Mouse (Mus musculus) Muller cell, postnatal 12 days (primary cell): ENCODE results near the gene Adcy4.

ENCODE experiments used
- DNase-seq: peaks from one replicate; pipeline ENCODE4 v3.0.0-alpha.2; 2015; ENCODE audit errors: inconsistent ontology term

The Adcy4 gene

GRCm38 (mm10) chr14:55783958-55784235 lies at the start of gene Adcy4:
TSS of gene Adcy4 (minus strand) at chr14:55784095.
- DNase-seq: no peak

DNA sequence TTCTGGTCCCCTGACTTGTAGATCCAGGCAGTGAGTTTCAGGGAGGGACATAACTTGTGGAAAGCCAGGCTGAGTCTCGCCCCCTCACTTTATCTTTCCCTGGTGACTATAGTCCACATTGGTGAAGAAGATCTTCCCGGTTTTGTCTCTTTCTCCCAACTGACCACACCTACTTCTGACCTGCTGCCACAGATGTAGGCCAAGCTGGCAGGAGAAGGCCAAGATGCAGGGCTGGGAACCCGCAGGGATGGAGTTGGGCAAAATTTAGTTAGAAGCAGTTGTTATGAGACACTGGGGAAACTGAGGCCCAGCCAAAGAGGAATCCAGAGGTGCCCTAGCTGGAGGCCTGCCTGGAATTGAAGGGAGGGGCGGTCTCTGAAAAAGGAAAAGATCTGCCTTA lies 49.2 kb upstream of the Adcy4 start:
- no peak for DNase-seq

DNA sequence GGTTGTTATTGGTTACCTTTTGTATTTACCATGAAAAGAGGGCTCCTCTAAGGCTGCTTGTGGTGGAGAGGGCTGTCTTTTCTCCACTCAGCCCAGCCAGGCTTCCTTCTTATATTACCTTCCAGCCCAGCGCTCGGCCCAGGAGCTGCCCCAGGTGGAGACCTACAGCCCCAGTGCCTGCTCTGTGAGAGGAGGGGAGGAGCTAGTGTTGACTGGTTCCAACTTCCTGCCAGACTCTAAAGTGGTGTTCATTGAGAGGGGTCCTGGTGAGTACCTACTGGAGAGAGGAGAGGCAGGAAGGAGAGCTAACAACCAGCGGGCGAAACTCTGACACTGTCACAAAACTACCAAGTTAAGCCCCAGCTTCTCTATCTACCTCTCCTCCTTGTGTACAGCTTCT lies 46.4 kb upstream of the Adcy4 start:
- DNase-seq: no peak

GRCm38 (mm10) chr14:55829854-55830253 lies 46.0 kb upstream of the Adcy4 start:
- no peak for DNase-seq

GRCm38 (mm10) chr14:55828716-55829263 lies 44.9 kb upstream of the Adcy4 start:
- no peak for DNase-seq

DNA sequence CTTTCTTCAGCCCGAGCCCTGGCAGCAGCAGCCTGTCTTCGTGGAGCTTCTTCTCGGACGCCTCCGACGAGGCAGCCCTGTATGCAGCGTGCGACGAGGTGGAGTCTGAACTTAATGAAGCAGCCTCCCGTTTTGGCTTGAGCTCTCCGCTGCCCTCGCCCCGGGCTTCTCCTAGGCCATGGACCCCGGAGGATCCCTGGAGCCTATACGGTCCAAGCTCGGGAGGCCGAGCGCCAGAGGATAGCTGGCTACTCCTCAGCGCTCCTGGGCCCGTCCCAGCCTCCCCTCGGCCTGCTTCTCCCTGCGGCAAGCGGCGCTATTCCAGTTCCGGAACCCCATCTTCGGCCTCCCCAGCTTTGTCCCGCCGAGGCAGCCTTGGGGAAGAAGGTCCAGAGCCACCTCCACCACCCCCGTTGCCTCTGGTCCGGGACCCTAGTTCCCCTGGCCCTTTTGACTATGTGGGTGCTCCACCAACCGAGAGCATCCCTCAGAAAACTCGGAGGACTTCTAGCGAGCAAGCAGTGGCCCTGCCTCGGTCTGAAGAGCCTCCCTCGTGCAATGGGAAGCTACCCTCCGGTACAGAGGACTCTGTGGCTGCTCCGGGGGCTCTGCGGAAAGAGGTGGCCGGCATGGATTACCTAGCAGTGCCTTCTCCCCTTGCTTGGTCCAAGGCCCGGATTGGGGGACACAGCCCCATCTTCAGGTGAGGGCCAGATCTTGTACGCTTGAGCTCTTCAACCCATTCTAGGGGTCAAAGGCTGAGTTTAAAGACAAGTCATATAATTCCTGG lies 42.9 kb upstream of the Adcy4 start:
- DNase-seq: no peak

DNA sequence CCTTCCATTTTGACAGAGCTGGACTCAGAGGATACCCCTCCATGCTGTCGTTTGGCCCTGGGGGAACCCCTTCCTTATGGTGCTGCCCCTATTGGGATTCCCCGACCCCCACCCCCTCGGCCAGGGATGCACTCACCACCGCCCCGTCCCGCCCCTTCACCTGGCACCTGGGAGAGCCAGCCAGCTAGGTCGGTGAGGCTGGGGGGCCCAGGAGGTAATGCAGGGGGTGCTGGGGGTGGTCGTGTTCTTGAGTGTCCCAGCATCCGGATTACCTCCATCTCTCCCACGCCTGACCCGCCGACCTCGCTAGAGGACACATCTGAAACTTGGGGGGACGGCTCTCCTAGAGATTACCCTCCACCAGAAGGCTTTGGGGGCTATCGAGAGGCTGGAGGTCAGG lies 42.2 kb upstream of the Adcy4 start:
- DNase-seq: no peak

- peak; percentile 62 for DNase-seq
Observed at GRCm38 (mm10) chr14:55825216-55826051, 41.5 kb upstream of the Adcy4 start.

DNA sequence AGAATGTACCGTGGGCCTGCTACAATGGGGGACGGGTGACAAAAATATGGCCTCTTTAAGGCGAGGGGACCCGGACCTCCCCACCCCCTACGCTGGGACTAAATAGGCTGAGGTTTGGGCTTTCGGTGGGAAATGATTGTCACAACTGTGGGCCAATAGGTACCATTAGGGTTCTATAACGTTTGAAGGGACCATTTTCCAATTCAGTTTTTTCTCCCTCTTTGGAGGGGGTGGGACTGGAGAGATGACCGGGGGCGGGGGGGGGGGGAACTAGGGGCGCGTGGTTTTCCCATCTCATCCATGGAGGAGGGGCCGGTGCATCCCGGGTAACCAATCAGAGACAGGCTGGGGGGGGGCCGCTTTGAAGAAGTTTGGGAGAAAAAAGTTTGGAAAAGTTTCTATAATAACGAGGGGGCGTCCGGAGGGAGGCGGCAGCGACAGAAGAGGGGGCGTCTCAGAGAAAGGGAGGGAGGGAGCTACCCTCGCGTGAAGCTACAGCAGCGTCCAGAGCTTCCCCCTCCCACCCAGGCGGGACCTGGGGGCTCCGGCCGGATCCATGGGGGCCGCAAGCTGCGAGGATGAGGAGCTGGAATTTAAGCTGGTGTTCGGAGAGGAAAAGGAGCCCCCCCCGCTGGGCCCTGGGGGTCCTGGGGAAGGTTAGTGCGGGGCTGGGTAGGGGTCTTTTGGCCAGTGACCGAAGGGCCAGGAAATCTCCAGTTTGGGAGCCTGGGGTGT lies 40.8 kb upstream of the Adcy4 start:
- DNase-seq: peak; percentile 56

- DNase-seq: peak; percentile 55
Observed at GRCm38 (mm10) chr14:55824001-55824480, 40.1 kb upstream of the Adcy4 start.

GRCm38 (mm10) chr14:55822991-55823762 lies 39.3 kb upstream of the Adcy4 start, which contains the start of gene Nfatc4:
TSS of gene Nfatc4 (plus strand) at chr14:55823144.
- DNase-seq: peak; percentile 87

DNA sequence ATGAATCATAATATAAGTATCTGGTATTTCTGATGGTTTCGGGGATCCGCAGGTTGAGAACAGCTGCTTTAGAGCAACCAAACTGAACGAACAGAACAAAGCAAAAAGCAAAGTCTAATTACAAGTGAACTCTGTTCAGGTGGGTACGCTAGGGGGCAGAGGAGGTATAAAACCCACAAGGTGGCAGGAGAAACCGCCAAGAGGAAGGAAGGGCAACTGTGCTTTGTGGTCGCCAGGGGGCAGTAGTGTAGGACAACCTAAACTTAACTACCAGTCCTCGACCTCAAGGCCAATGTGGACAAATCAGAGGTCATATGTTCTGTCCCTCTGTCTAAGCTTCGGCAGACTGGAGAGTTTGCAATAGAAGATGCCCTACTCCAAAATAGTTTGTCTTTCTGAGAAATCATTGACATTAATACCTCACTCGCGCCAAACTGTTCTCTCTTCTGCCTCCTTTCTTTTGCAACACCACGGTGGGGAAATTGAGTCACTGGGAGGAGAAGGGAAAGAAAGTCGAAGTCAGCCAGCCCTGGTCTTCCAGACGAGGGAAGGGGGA lies 38.6 kb upstream of the Adcy4 start:
- DNase-seq: peak; percentile 64

DNA sequence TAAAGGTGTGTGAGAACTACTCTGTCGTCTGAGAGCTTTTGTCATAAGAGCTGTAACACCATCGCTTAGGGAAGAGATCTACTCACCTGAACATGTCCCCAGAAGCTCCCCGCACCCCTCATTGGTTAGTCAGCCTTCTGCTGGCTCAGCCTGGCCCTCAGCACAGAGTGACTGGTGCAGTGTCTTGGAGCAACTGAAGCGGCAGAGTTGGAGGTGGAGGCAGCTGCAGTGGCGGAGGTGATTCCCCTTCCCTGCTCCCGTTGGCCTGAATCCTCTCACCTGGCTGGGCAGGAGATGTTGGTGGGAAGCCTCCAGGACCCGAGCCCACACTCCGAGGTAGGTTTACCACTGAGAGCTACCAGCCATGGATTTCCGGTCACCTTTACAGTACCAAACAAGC lies 36.7 kb upstream of the Adcy4 start:
- no peak for DNase-seq

DNA sequence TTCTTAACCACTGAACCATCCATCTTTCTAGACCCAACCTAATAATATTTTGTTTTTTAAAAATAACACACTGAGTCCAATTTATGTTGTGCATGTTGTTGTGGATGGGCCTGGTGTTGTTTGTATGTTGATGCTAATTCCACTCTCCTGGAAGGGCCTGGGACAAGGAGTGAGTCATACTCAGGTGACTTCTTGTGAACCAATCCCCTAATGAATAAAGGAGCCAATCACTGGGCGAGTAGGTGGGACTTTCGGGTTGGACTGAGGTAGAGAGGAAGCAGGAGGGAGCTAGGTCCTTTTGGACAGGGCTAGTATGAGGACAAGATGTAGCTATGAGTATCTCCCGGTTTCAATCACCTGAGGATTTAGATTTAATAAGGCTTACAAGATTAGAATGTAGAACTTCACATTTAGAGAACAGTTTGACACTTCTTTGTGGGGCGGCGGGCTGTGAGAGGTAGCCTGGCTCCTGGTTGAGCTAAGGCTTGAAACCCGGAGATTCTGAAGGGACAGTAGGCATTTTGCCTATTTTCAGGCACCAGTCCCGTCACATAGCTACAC lies 36.0 kb upstream of the Adcy4 start:
- no peak for DNase-seq

GRCm38 (mm10) chr14:55815310-55815751 lies 31.4 kb upstream of the Adcy4 start:
- peak; percentile 80 for DNase-seq

DNA sequence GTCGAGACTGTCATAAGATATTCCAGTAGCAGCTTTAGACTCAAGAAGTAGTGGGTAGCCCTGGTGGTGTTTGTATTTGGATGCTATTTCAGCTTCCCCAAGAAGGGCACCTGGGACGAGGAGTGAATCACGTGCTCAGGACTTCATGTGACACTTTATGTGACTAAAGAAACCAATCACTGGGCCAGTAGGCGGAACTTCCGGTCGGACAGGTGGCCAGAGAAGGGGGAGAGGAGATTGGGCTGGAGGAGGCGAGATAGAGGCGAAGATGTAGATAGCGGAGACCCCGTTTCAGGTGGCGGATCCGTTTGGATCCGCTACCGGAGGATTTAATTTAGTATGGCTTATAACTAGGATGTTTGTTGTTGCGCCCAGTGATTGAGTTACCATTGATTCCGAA lies 31.0 kb upstream of the Adcy4 start:
- peak; percentile 55 for DNase-seq

- no peak for DNase-seq
Observed at GRCm38 (mm10) chr14:55795380-55796163, 11.7 kb upstream of the Adcy4 start.

GRCm38 (mm10) chr14:55793946-55794345 lies 10.1 kb upstream of the Adcy4 start:
- peak; percentile 43 for DNase-seq

GRCm38 (mm10) chr14:55793461-55793860 lies 9.6 kb upstream of the Adcy4 start:
- no peak for DNase-seq
